Mouse (Mus musculus): ENCODE data around the gene Gipc2.
"Not testable (repeated sequence)": the region's sequence is repeated elsewhere in the genome, so short reads cannot be mapped to it uniquely, and the experiment has no call there.

Gene Gipc2

GRCm38 (mm10) chr3:152155296-152155948 lies 10.6 kb downstream of the Gipc2 start:
- no peak for DNase-seq (ENCODE audit: low spot score)

DNA sequence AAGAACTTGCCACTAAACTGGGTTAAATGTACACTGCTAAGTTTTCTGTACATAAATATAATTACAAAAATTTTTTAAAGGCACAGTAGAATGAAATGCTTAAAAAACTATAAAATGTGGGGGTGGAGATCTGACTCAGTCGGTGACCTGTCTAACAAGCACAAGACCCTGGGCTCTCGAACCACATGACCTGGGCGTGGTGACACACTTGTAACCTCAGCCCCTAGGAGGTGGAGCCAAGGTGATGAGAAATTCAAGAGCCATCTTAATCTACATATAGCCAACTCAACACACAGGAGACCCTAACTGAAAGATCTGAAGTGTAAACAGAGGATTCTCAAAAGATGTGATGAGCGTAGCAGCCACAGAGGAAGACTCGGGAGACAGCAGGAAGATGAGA lies 11.9 kb downstream of the Gipc2 start:
- no peak for DNase-seq (ENCODE audit: low spot score)

GRCm38 (mm10) chr3:152153152-152153551 lies 12.9 kb downstream of the Gipc2 start:
- no peak for DNase-seq (ENCODE audit: low spot score)

DNA sequence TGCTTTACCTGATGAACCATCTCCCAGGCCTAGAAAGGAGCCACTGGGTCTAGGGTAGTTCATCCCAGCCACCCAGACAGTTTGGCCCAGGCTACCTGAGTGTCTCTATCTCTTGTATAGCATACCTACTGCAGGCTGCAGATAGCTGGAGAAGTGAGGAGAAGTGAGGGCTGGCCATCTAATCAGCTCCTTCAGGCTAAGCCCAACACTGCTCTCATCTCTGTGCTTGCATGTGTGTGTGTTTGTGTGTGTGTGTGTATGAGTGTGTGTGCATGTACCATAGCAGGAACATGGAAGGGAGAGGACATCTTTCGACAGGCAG lies 13.6 kb downstream of the Gipc2 start:
- no peak for DNase-seq (ENCODE audit: low spot score)

DNA sequence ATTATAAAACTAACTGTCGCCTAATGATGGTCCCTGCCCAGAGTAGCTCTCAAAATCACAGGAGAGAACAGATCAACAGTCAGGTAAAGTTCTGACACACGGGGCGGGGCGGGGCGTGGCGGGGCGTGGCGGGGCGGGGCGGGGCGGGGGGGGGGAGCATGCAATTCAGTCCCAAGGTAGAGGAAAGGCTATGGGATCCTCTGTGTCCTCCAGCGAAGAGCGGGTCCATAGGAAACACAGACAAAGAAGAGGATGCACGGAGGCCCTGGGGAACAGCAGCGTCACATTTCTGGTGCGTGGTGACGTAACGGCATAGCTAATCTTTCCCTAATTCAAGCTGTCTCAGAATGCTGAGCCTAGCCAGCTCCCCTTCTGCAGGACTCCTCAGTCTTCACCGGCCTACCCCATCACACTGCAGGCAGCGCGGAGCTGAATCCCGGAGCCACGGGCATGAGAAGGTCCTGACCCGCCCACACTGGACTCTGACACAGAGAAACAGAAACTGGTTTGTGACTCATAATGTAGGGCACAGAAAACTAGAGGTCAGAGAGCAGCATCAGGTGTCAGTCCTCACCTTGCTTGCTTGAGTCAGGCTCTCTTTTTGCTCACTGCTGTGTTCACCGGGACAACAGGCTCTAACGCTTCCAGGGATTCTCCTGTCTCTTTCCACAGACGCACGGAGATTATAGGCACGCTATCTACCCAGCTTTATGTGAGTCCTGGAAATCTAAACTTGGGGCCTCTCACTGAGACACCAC lies 14.1 kb downstream of the Gipc2 start:
- no peak for DNase-seq (ENCODE audit: low spot score)

- no peak for DNase-seq (ENCODE audit: low spot score)
Measured at GRCm38 (mm10) chr3:152149863-152150262, 16.2 kb downstream of the Gipc2 start.

- no peak for DNase-seq (ENCODE audit: low spot score)
Measured at GRCm38 (mm10) chr3:152149449-152149848, 16.6 kb downstream of the Gipc2 start.

DNA sequence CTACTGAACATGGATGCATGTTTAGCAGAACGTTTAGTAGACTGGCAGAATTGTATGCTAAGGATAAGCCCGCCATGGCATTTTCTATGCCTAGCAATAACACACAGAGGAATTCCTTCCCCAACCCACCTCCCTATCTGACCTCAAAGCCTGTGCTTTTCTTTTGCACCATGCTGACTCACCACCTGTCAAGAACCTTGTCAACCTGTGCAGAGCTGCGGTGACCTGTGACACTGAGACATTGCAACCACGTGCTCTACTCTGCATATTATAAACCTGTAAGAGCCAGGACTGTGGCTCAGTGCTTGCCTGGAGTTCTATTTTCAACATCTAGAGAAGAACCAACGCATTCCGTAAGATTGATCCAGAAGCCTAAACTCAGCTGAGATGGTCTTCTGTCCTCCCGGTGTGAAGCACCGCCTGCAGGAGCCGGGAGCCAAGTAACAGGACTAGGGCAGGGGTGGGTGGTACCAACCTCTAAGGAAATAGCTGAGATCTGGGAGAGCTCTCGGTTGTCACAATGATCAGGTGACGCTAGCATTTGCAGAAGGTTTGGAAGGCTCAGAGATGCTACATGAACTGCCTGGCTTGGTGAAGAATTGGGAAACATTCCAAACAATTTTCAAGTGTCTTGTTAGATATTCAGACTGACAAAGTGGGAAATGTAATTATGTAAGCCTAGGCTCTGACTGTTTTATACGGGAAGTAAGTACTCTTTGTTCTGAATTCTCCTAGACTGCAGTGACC lies 18.8 kb downstream of the Gipc2 start:
- DNase-seq (ENCODE audit: low spot score), result no peak

- DNase-seq (ENCODE audit: low spot score), result no peak
Measured at GRCm38 (mm10) chr3:152145186-152145585, 20.8 kb downstream of the Gipc2 start.

DNA sequence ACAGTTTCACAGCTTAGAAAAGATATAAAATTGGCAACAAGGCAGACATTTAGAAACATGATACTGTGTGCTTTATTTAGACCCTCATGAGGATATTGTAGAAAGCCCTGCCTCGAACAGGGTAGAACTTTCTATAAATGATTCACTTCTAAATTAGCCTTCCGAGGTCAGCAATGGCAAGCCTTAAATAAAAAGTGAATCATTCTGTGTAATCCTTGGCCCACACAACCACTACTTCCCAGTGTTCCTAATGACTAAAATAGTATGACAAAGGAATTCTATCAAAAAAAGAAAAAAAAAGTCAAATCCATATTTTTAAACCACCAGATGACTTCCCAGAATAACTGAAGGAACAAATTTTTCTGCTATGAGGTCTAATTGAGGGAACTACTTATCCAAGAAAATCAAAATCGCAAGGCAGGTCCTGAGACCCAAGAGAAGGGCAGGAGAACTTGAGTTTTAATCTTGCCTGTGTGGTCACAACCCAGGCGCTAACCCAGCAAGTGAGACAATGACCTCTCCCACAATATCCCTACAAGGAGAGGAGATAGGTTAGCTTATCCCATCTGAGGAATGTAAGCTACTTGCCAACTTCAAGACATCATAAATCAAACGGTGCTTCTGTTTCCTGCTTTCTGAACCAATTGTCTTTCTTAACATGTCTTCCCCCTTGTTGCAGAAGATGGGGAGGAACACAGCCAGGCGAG lies 22.9 kb downstream of the Gipc2 start:
- no peak for DNase-seq (ENCODE audit: low spot score)

GRCm38 (mm10) chr3:152142146-152142545 lies 23.9 kb downstream of the Gipc2 start:
- DNase-seq (ENCODE audit: low spot score), result no peak

GRCm38 (mm10) chr3:152139308-152139707 lies 26.7 kb downstream of the Gipc2 start:
- not testable (repeated sequence) for DNase-seq (ENCODE audit: low spot score)

DNA sequence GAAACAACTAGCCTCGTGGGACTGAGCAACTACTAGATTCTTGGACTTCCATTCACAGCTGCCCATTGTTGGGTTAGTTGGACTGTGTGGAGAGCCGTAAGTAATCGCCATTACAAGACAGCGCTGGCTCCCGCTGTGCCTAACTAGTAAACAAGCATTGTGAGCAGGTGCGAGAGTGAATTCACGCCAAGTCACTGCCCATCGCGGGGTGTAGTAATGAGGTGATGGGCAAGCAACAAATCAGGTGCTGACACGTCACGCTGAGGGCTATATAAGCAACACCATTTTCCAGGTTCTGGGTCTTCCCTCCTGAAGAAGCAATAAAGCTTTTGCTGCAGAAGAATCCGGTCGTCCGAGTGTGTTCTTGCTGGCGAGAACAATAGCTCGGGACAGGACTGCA lies 29.9 kb downstream of the Gipc2 start:
- DNase-seq (ENCODE audit: low spot score), result not testable (repeated sequence)

DNA sequence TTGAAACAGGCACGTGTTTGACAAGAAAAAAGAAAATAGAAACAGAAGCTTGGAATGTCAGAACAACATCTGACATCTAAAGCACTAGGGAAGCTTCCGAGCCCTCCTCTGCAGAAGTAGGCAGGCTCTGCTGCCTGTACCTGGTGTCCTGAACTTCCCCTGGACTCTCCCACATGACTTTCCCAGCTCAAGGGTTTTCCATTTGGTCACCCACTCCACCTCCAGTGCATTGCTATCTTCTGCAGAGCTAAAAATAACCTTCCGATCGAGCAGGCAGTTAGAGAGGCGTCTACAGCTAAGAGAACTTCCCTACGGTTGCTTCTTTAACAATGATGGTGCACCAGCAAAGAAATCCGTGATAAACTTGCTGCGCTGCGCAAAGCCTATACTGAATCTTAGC lies 32.4 kb downstream of the Gipc2 start:
- DNase-seq (ENCODE audit: low spot score), result no peak

- DNase-seq (ENCODE audit: low spot score), result no peak
Measured at GRCm38 (mm10) chr3:152130963-152131362, 35.1 kb downstream of the Gipc2 start.

GRCm38 (mm10) chr3:152129426-152129825 lies 36.6 kb downstream of the Gipc2 start:
- DNase-seq (ENCODE audit: low spot score), result not testable (repeated sequence)

DNA sequence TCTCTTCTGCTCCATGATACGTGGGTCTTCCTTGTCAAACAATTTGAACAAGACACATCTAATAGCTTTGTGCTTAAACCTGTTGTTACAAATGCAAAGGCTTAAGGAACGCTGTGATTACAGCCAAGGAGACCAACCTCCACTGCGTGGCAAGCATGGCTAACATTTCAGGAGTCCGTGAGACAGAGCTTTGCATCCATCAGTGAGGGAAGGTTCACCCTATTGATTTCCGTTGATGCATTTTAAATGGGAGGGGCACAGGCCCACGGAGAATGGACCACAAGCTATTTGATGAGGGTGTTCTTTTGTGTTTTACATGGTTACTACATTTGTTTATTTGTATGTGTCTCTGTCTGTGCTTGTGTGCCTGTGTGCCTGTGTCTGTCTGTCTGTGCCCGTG lies 37.4 kb downstream of the Gipc2 start:
- no peak for DNase-seq (ENCODE audit: low spot score)

DNA sequence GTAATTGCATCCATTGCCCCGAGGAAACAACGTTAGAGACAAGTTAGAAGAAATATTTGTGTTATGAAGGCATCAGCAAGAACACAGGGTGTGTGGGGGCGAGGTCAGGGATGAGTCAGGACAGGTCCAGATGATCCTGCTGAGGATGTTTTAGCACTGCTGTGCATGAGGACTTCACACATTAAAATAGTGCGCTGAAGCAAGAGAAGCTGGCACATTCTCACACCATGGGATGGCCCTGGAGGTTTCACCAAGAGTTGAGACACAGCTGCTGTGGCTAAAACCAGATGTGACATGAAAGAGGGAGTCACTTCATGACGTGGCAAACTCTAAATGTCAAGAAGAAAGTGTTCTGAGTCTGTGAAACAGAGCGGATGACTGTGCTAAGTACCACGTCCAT lies 38.9 kb downstream of the Gipc2 start:
- no peak for DNase-seq (ENCODE audit: low spot score)

DNA sequence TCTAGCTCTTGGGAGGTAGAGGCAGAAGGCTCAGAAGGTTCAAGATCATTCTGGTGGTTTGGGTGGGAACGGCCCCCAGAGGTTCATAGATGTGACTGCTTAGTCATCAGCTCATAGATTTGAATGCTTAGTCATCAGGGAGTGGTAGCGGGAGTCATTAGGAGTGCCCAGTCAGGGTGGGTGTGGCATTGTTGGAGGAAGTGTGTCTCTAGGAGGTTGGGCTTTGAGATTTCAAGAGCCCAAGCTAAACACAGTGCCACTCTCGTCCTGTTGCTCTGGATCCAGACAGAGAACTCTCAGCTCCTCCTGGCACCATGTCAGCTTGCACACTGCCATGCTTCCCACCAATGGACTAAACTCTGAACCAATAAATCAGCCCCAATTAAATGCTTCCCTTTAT lies 43.3 kb downstream of the Gipc2 start:
- DNase-seq (ENCODE audit: low spot score), result no peak

DNA sequence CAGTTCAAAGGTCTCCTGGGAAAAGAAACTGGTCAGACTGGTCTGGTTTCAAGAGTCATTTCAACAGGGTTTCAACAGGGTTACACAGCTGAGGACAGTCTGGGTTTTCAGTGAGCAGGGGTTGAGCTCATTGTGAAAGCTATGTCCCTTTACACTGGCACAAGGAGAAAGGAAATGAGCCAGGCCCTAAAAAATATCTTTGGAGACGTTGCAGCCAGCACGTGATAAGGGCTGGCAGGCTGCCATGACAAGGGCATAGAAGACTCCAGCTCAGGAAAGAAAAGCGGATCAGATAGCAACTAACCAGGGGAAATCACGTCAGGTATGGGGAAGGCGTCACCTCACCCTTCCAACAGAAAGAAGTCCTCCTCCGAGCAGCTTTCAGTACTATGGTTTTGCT lies 43.9 kb downstream of the Gipc2 start:
- DNase-seq (ENCODE audit: low spot score), result no peak

GRCm38 (mm10) chr3:152121169-152122009 lies 44.6 kb downstream of the Gipc2 start:
- DNase-seq (ENCODE audit: low spot score), result no peak

DNA sequence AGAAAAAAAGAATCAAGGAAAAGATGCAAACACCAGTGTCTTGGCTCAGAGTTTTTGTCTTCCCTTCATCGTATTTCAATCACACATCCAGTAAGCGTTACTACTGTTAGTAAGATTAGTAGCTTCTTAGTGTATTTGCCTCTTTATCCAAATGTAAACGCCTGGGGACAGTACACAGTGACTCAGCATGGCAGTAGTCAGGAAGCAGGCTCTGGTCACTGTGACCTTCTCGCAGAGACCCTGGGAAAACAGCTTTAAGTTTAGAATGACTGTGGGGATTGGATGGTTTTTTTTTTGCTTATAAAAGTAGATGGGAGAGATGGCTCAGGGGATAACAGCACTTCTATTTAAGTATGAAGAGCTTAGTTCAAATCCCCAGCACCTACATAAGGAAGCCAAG lies 46.0 kb downstream of the Gipc2 start:
- no peak for DNase-seq (ENCODE audit: low spot score)
